Comparison of ENCODE assay signal across 14 mouse cellular contexts in the genomic region with DNA sequence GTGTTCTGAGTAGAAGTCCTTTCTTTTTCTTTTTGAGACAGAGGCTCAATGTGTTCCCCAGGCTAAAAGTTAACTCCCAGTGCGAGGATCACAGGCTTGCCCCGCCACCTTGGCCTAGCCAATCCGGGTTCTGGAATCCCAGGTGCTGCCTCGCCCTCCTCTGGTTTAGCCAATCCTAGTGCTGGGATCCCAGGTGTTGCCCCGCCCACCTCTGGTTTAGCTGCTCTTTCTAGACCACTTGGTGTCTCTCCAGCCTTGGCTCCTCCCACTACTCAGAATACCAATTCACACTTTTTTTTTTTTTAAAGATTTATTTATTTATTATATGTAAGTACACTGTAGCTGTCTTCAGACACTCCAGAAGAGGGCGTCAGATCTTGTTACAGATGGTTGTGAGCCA. TPM values are rescaled to one million over a fixed set of nuclear protein-coding genes. Genes with fewer than 3 reads are reported as not detected.
DNase-seq lines count a peak whose midpoint lies in the region; ATAC-seq and TF ChIP-seq lines count a peak whose summit lies in the region.
"Had no signal": no experiment of that assay in that cellular context is flagged by ENCODE, and none has a peak within 500 bp of the region (broad histone marks: within the 10 kb centered on the region; RNA-seq: fewer than 3 reads in every experiment).

No protein-coding gene starts in this region.

- peaks cover 19% of the 10 kb centered on the region for H3K27me3 ChIP-seq in forebrain, embryonic 11.5 days (ENCODE audit: control insufficient read depth, insufficient read depth, low read length)
- H3K27me3 ChIP-seq in forebrain, embryonic 13.5 days, result peaks cover 53% of the 10 kb centered on the region
- no peaks in the 10 kb centered on the region for H3K27me3 ChIP-seq in thymus, adult 2 months (ENCODE audit: control insufficient read depth, insufficient read depth, low read length)
- peaks cover 41% of the 10 kb centered on the region for H3K27me3 ChIP-seq in midbrain, embryonic 12.5 days
- peaks cover 72% of the 10 kb centered on the region for H3K27me3 ChIP-seq in heart, embryonic 10.5 days (ENCODE audit: insufficient read depth, poor library complexity, severe bottlenecking)

- no peak for ATAC-seq in forebrain, embryonic 11.5 days (replicated peaks; ENCODE audit: low FRiP score)
- no peak for ATAC-seq in forebrain, embryonic 13.5 days
- no peak for ATAC-seq in midbrain, embryonic 12.5 days (ENCODE audit: low FRiP score, low read depth)
- ATAC-seq: inflammation-experienced regulatory T-cells, adult 6 months had no signal

- H3K9me3 ChIP-seq in forebrain, embryonic 11.5 days (ENCODE audit: control insufficient read depth, low read length), result no peaks in the 10 kb centered on the region
- no peaks in the 10 kb centered on the region for H3K9me3 ChIP-seq in forebrain, embryonic 13.5 days (replicated peaks)
- no peaks in the 10 kb centered on the region for H3K9me3 ChIP-seq in midbrain, embryonic 12.5 days
- H3K9me3 ChIP-seq in heart, embryonic 10.5 days, result no peaks in the 10 kb centered on the region
- H3K9me3 ChIP-seq: lung, embryonic 15.5 days had no signal

- no peak for TF ChIP-seq POLR2A in thymus, adult 2 months (IDR thresholded peaks at IDR 0.05; ENCODE audit: control insufficient read depth, extremely low read depth, insufficient read depth, low read length, poor library complexity)

- H3K4me2 ChIP-seq in forebrain, embryonic 11.5 days (ENCODE audit: low read depth, low read length, severe bottlenecking), result no peak overlapping the region; the same call in 1 of the 2 replicates
- H3K4me2 ChIP-seq in forebrain, embryonic 13.5 days, result no peak overlapping the region
- peak overlapping the region; percentile 37 for H3K4me2 ChIP-seq in midbrain, embryonic 12.5 days (replicated peaks)
- H3K4me2 ChIP-seq: lung, embryonic 15.5 days had no signal

- H3K9ac ChIP-seq in forebrain, embryonic 11.5 days (ENCODE audit: low read length), result no peak overlapping the region
- no peak overlapping the region for H3K9ac ChIP-seq in forebrain, embryonic 13.5 days
- H3K9ac ChIP-seq in midbrain, embryonic 12.5 days (replicated peaks), result no peak overlapping the region
- H3K9ac ChIP-seq: lung, embryonic 15.5 days had no signal

- TF ChIP-seq CTCF in thymus, adult 2 months (IDR thresholded peaks at IDR 0.05; ENCODE audit: borderline replicate concordance, control insufficient read depth, extremely low read depth, insufficient read depth, low read length, poor library complexity), result no peak

- DNase-seq in forebrain, embryonic 11.5 days (ENCODE audit: low spot score), result peak; percentile 60
- DNase-seq in thymus, postnatal 14 days, result peak; percentile 38
- DNase-seq in thymus, adult 2 months, result no peak
- no peak for DNase-seq in heart, embryonic 10.5 days (ENCODE audit: low spot score)
- DNase-seq in right cerebral cortex, postnatal 36 days (ENCODE audit: low spot score in 2 of 2), result no peak
- DNase-seq in urinary bladder, postnatal 25 days (ENCODE audit: low spot score), result no peak
- DNase-seq: cerebellum, adult 8-10 months; right cerebral cortex, postnatal 25 days; thymus, postnatal 25 days had no signal

- 46% methylated on average over 5 of the region's 6 CpGs for WGBS in forebrain, embryonic 11.5 days
- 58% methylated on average over 6 of the region's 6 CpGs for WGBS in forebrain, embryonic 13.5 days
- WGBS in thymus, adult 2 months, result 91% methylated on average over 6 of the region's 6 CpGs
- WGBS in midbrain, embryonic 12.5 days, result 45% methylated on average over 6 of the region's 6 CpGs
- WGBS in heart, embryonic 10.5 days, result 53% methylated on average over 6 of the region's 6 CpGs

- no peaks in the 10 kb centered on the region for H3K36me3 ChIP-seq in forebrain, embryonic 11.5 days (ENCODE audit: control insufficient read depth, insufficient read depth, low read length)
- H3K36me3 ChIP-seq in forebrain, embryonic 13.5 days (ENCODE audit: poor library complexity, severe bottlenecking), result no peaks in the 10 kb centered on the region
- no peaks in the 10 kb centered on the region for H3K36me3 ChIP-seq in thymus, adult 2 months (ENCODE audit: control insufficient read depth, insufficient read depth, low read length)
- H3K36me3 ChIP-seq in midbrain, embryonic 12.5 days, result no peaks in the 10 kb centered on the region
- H3K36me3 ChIP-seq in heart, embryonic 10.5 days, result no peaks in the 10 kb centered on the region
- H3K36me3 ChIP-seq: lung, embryonic 15.5 days had no signal

- H3K4me3 ChIP-seq in forebrain, embryonic 11.5 days (ENCODE audit: low read depth, low read length), result no peak overlapping the region
- H3K4me3 ChIP-seq in forebrain, embryonic 13.5 days, result no peak overlapping the region
- no peak overlapping the region for H3K4me3 ChIP-seq in thymus, adult 2 months (ENCODE audit: control insufficient read depth, insufficient read depth, low read length)
- no peak overlapping the region for H3K4me3 ChIP-seq in midbrain, embryonic 12.5 days
- no peak overlapping the region for H3K4me3 ChIP-seq in heart, embryonic 10.5 days
- H3K4me3 ChIP-seq: lung, embryonic 15.5 days; myocyte had no signal

- H3K4me1 ChIP-seq in forebrain, embryonic 11.5 days (replicated peaks; ENCODE audit: control insufficient read depth, insufficient read depth, low read length), result peaks cover 2% of the 10 kb centered on the region; the same call in 1 of the 2 replicates
- peaks cover 12% of the 10 kb centered on the region for H3K4me1 ChIP-seq in forebrain, embryonic 13.5 days
- H3K4me1 ChIP-seq in thymus, adult 2 months (replicated peaks; ENCODE audit: control insufficient read depth, insufficient read depth, low read length), result peaks cover 27% of the 10 kb centered on the region
- peaks cover 15% of the 10 kb centered on the region for H3K4me1 ChIP-seq in midbrain, embryonic 12.5 days
- peaks cover 21% of the 10 kb centered on the region for H3K4me1 ChIP-seq in heart, embryonic 10.5 days

- no peak overlapping the region for H3K27ac ChIP-seq in forebrain, embryonic 11.5 days (ENCODE audit: low read depth, low read length)
- H3K27ac ChIP-seq in forebrain, embryonic 13.5 days, result no peak overlapping the region
- H3K27ac ChIP-seq in thymus, adult 2 months (ENCODE audit: control insufficient read depth, insufficient read depth, low read length), result no peak overlapping the region
- H3K27ac ChIP-seq in midbrain, embryonic 12.5 days (replicated peaks), result no peak overlapping the region
- H3K27ac ChIP-seq in heart, embryonic 10.5 days, result no peak overlapping the region
- H3K27ac ChIP-seq: lung, embryonic 15.5 days had no signal

RNA-seq across cellular contexts. Expression of a gene that starts 4.1 kb away (rescaled TPM):
- polyA plus RNA-seq in forebrain, embryonic 11.5 days (2014; fragmentation: Nextera tagmentation; extraction: Ambion mirVana), result 2.7 and 3.7 TPM in 2 replicates
- 2.7 TPM in 2 replicates for polyA plus RNA-seq in forebrain, embryonic 13.5 days (2015; fragmentation: Nextera tagmentation; extraction: Ambion mirVana)
- polyA plus RNA-seq in thymus, adult 2 months (2012; rRNA removed), result 105 and 109 TPM in 2 replicates
- polyA plus RNA-seq in midbrain, embryonic 12.5 days (2016; fragmentation: Nextera tagmentation; extraction: Ambion mirVana), result 4.0 and 4.7 TPM in 2 replicates
- 2.1 and 4.5 TPM in 2 replicates for polyA plus RNA-seq in heart, embryonic 10.5 days (2016; fragmentation: Nextera tagmentation; extraction: Ambion mirVana)
- polyA plus RNA-seq: myocyte had no signal

Comparison
In these comparisons a context has a peak if more than half of its experiments do, and no peak if none do; other contexts are left out.
1. DNase-seq: peak in forebrain, embryonic 11.5 days (single experiment) and thymus, postnatal 14 days (single experiment); none in thymus, adult 2 months (single experiment), heart, embryonic 10.5 days (single experiment), right cerebral cortex, postnatal 36 days (0 of 2) and urinary bladder, postnatal 25 days (single experiment).
2. RNA of a gene that starts 4.1 kb away (polyA plus RNA-seq): 105 to 109 TPM in thymus, adult 2 months; 4.0 to 4.7 TPM in midbrain, embryonic 12.5 days, 2.1 to 4.5 TPM in heart, embryonic 10.5 days, 2.7 TPM in forebrain, embryonic 13.5 days and 2.7 to 3.7 TPM in forebrain, embryonic 11.5 days; every median in the first group is over 10 times any median in the second.